Mouse (Mus musculus): Measurements from ENCODE around the gene Ankrd54. TPM values are rescaled to one million over a fixed set of nuclear protein-coding genes. Genes with fewer than 3 reads are reported as not detected.

Gene Ankrd54
- total and polyA plus RNA-seq, 3 experiments = 21.8 to 38.6 (median 26.4) TPM

DNA sequence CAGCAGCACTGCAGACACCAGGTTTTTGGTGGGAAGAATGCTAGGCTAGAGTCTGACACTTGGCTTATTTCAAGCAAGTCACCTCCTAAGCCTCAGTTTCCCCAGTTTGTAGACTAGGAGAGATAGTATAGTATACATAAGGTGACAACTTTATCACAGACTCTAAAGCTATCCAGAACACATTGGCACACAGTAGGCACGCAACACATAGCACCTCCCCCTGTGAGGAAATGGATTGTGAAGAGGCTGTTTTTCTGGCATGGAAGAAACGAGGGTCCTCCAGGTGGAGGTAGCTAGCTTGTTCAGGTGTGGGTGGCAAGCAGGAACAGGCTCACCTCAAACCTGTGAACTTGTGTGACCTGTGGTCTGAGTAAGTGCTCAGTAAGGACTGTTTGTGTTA is 11.7 kb downstream of the Ankrd54 start:
- DNase-seq (ENCODE audit: extremely low read depth) = no peak
- H3K4me3 ChIP-seq (replicated peaks in 1 of 3; ENCODE audit: low read depth in 2 of 3, low read length in 2 of 3, poor library complexity in 1 of 3) = no peak overlapping the region
- peak; percentile 48; the same call in 1 of the 2 replicates for TF ChIP-seq POLR2AphosphoS2 (IDR thresholded peaks at IDR 0.05; ENCODE audit: low read depth, low read length)
- no peak for TF ChIP-seq CHD2 (IDR thresholded peaks at IDR 0.05; ENCODE audit: low read length)
- TF ChIP-seq IRF4 (IDR thresholded peaks at IDR 0.05; ENCODE audit: low read depth, low read length) = no peak
- peak; percentile 59; the same call in 1 of the 2 replicates for TF ChIP-seq ZKSCAN1 (IDR thresholded peaks at IDR 0.05; ENCODE audit: borderline replicate concordance, low read depth, low read length)
- in situ Hi-C loops (cut with MboI; ENCODE audit: low pct_ligation_motif_present, low pct_unique_long_range_greater_than_20kb, low sequenced_read_pairs) (no loop called here), dilution Hi-C loops (cut with MboI; ENCODE audit: extremely low pct_ligation_motif_present, extremely low pct_unique_long_range_greater_than_20kb, low sequenced_read_pairs) (no loop called here)
- peaks cover 21 to 35% of the 10 kb centered on the region in 2 experiments for H3K4me1 ChIP-seq (ENCODE audit: control insufficient read depth in 1 of 2, insufficient read depth in 2 of 2)
- no peak overlapping the region for H3K27ac ChIP-seq (ENCODE audit: insufficient read depth, low read depth)
- H3K36me3 ChIP-seq (replicated peaks in 1 of 2; ENCODE audit: control insufficient read depth in 1 of 2, insufficient read depth in 1 of 2, low read length in 1 of 2) = peaks cover 36 to 49% of the 10 kb centered on the region in 2 experiments
- H3K4me2 ChIP-seq (ENCODE audit: insufficient read depth, low read depth, poor library complexity, severe bottlenecking) = no peak overlapping the region
- H3K27me3 ChIP-seq (replicated peaks) = no peaks in the 10 kb centered on the region
- no peaks in the 10 kb centered on the region for H3K79me2 ChIP-seq (replicated peaks; ENCODE audit: control insufficient read depth, extremely low read depth, insufficient read depth, poor library complexity, severe bottlenecking)
- no peak overlapping the region for H3K9ac ChIP-seq (ENCODE audit: insufficient read depth, low read depth)
- H3K9me3 ChIP-seq (replicated peaks; ENCODE audit: low read length) = no peaks in the 10 kb centered on the region

- Histone ChIP-seq H3K36me3 (replicated peaks in 1 of 2; ENCODE audit: control insufficient read depth in 1 of 2, insufficient read depth in 1 of 2, low read length in 1 of 2) (peaks cover 29 to 42% of the 10 kb centered on the region in 2 experiments), H3K4me3 (replicated peaks in 1 of 3; ENCODE audit: low read depth in 2 of 3, low read length in 2 of 3, poor library complexity in 1 of 3) (no peak overlapping the region), H3K79me2 (replicated peaks; ENCODE audit: control insufficient read depth, extremely low read depth, insufficient read depth, poor library complexity, severe bottlenecking) (no peaks in the 10 kb centered on the region), H3K27me3 (replicated peaks) (no peaks in the 10 kb centered on the region), H3K4me2 (ENCODE audit: insufficient read depth, low read depth, poor library complexity, severe bottlenecking) (no peak overlapping the region), H3K9ac (ENCODE audit: insufficient read depth, low read depth) (no peak overlapping the region), H3K27ac (ENCODE audit: insufficient read depth, low read depth) (no peak overlapping the region), H3K9me3 (replicated peaks; ENCODE audit: low read length) (no peaks in the 10 kb centered on the region), H3K4me1 (ENCODE audit: control insufficient read depth in 1 of 2, insufficient read depth in 2 of 2) (peaks cover 21 to 35% of the 10 kb centered on the region in 2 experiments)
- dilution Hi-C loops (cut with MboI; ENCODE audit: extremely low pct_ligation_motif_present, extremely low pct_unique_long_range_greater_than_20kb, low sequenced_read_pairs) = no loop called here
- TF ChIP-seq KAT2A (IDR thresholded peaks at IDR 0.05; ENCODE audit: insufficient replicate concordance, low read length) (no peak), JUN (IDR thresholded peaks at IDR 0.05; ENCODE audit: insufficient read depth, low read depth, low read length) (no peak), NELFE (IDR thresholded peaks at IDR 0.05; ENCODE audit: low read depth, low read length) (no peak), UBTF (IDR thresholded peaks at IDR 0.05; ENCODE audit: low read depth, low read length) (no peak), JUND (conservative IDR thresholded peaks at IDR 0.05; ENCODE audit: low read depth, low read length) (no peak), HCFC1 (IDR thresholded peaks at IDR 0.05; ENCODE audit: low read depth, low read length) (no peak)
- no peak for DNase-seq (ENCODE audit: extremely low read depth)
- in situ Hi-C loops (cut with MboI; ENCODE audit: low pct_ligation_motif_present, low pct_unique_long_range_greater_than_20kb, low sequenced_read_pairs) = no loop called here
Measured at GRCm38 (mm10) chr15:79050160-79050845, 12.4 kb downstream of the Ankrd54 start.

- no peak for DNase-seq (ENCODE audit: extremely low read depth)
- Histone ChIP-seq H3K79me2 (replicated peaks; ENCODE audit: control insufficient read depth, extremely low read depth, insufficient read depth, poor library complexity, severe bottlenecking) (no peaks in the 10 kb centered on the region), H3K4me2 (ENCODE audit: insufficient read depth, low read depth, poor library complexity, severe bottlenecking) (no peak overlapping the region), H3K4me3 (replicated peaks in 1 of 3; ENCODE audit: low read depth in 2 of 3, low read length in 2 of 3, poor library complexity in 1 of 3) (no peak overlapping the region), H3K9me3 (replicated peaks; ENCODE audit: low read length) (no peaks in the 10 kb centered on the region), H3K27me3 (replicated peaks) (no peaks in the 10 kb centered on the region), H3K27ac (ENCODE audit: insufficient read depth, low read depth) (no peak overlapping the region), H3K36me3 (replicated peaks in 1 of 2; ENCODE audit: control insufficient read depth in 1 of 2, insufficient read depth in 1 of 2, low read length in 1 of 2) (peaks cover 13 to 28% of the 10 kb centered on the region in 2 experiments), H3K9ac (ENCODE audit: insufficient read depth, low read depth) (no peak overlapping the region), H3K4me1 (ENCODE audit: control insufficient read depth in 1 of 2, insufficient read depth in 2 of 2) (peaks cover 21 to 35% of the 10 kb centered on the region in 2 experiments)
- in situ Hi-C loops (cut with MboI; ENCODE audit: low pct_ligation_motif_present, low pct_unique_long_range_greater_than_20kb, low sequenced_read_pairs) = no loop called here
- dilution Hi-C loops (cut with MboI; ENCODE audit: extremely low pct_ligation_motif_present, extremely low pct_unique_long_range_greater_than_20kb, low sequenced_read_pairs) = no loop called here
- TF ChIP-seq POLR2AphosphoS2 (IDR thresholded peaks at IDR 0.05; ENCODE audit: low read depth, low read length) = no peak
- TF ChIP-seq GABPA (IDR thresholded peaks at IDR 0.05; ENCODE audit: insufficient replicate concordance, low read depth, low read length) = no peak
- TF ChIP-seq MYC (IDR thresholded peaks at IDR 0.05; ENCODE audit: low read depth, low read length) = no peak
- TF ChIP-seq MEF2A (IDR thresholded peaks at IDR 0.05; ENCODE audit: borderline replicate concordance, low read depth, low read length) = no peak
- TF ChIP-seq ZMIZ1 (IDR thresholded peaks at IDR 0.05; ENCODE audit: low read depth, low read length) = no peak
- no peak for TF ChIP-seq TCF12 (IDR thresholded peaks at IDR 0.05; ENCODE audit: low read depth, low read length)
- no peak for TF ChIP-seq EP300 (IDR thresholded peaks at IDR 0.05; ENCODE audit: low read length)
- no peak for TF ChIP-seq JUND (conservative IDR thresholded peaks at IDR 0.05; ENCODE audit: low read depth, low read length)
- TF ChIP-seq CTCF (conservative IDR thresholded peaks at IDR 0.05 in 1 of 2, IDR thresholded peaks at IDR 0.05 in 1 of 2; ENCODE audit: low read depth in 2 of 2, low read length in 2 of 2) = no peak
- TF ChIP-seq BHLHE40 (IDR thresholded peaks at IDR 0.05; ENCODE audit: low read depth, low read length) = no peak
- no peak for TF ChIP-seq MAX (IDR thresholded peaks at IDR 0.05; ENCODE audit: low read length)
Measured at GRCm38 (mm10) chr15:79048186-79048585, 14.5 kb downstream of the Ankrd54 start.
